Mouse (Mus musculus) lung, embryonic 16.5 days (tissue): Measurements from ENCODE around the gene Rplp0. TPM values are rescaled to one million over a fixed set of nuclear protein-coding genes. Genes with fewer than 3 reads are reported as not detected.
"Not testable (repeated sequence)": the region's sequence is repeated elsewhere in the genome, so short reads cannot be mapped to it uniquely, and the experiment has no call there.

Source experiments
- ATAC-seq: fragments of 200-750 bp; cut with Nextera tagmentation; 2 replicates; pipeline ENCODE4 v1.8.0; 2017; ENCODE audit warnings: low read depth, mild to moderate bottlenecking, moderate library complexity
- H3K27ac ChIP-seq: fragments of 300-500 bp; sonication (generic); 2 replicates; pipeline ENCODE4 v1.5.1; 2014; ENCODE audit warnings: mild to moderate bottlenecking, control low read depth, low read length
- H3K27me3 ChIP-seq: fragments of 300-500 bp; sonication (generic); 2 replicates; pipeline ENCODE4 v1.6.1; 2014; ENCODE audit warnings: low read depth, low read length, mixed read lengths; ENCODE audit not compliant: control insufficient read depth, insufficient read depth
- H3K36me3 ChIP-seq: fragments of 300-500 bp; sonication (generic); 2 replicates; pipeline ENCODE4 v1.6.1; 2014; ENCODE audit warnings: low read length; ENCODE audit not compliant: control insufficient read depth, insufficient read depth
- H3K4me1 ChIP-seq: fragments of 300-500 bp; sonication (generic); replicated peaks from 2 replicates; pipeline ENCODE4 v1.6.1; 2014; ENCODE audit warnings: low read length, mixed read lengths; ENCODE audit not compliant: control insufficient read depth, insufficient read depth
- H3K4me2 ChIP-seq: fragments of 300-500 bp; sonication (generic); 2 replicates; pipeline ENCODE4 v1.6.1; 2014; ENCODE audit warnings: low read depth, low read length, control low read depth
- H3K4me3 ChIP-seq: fragments of 300-500 bp; sonication (generic); 2 replicates; pipeline ENCODE4 v1.5.1; 2014; ENCODE audit warnings: mild to moderate bottlenecking, low read length, control low read depth
- H3K9ac ChIP-seq: fragments of 300-500 bp; sonication (generic); 2 replicates; pipeline ENCODE4 v1.6.1; 2014; ENCODE audit warnings: low read length, control low read depth
- H3K9me3 ChIP-seq: fragments of 300-500 bp; sonication (generic); 2 replicates; pipeline ENCODE4 v1.6.1; 2016; ENCODE audit warnings: low read length; ENCODE audit not compliant: control insufficient read depth
- WGBS: fragments of 180-500 bp; shearing (Covaris S2); extraction: QIAGEN DNeasy Blood & Tissue Kit; methylation state at CpG from one replicate; pipeline ENCODE4 v1.1.7; 2014; 5-methylcytosine and 5-hydroxymethylcytosine counted together
- polyA plus RNA-seq: library from polyadenylated mRNA; unstranded; fragments of >200 nt; fragmentation: Nextera tagmentation; extraction: Ambion mirVana; gene quantifications from 2 replicates; pipeline ENCODE4 v1.2.1, GENCODE M21; 2015

The Rplp0 gene
- polyA plus RNA-seq, 1 experiment from 2014 or later = 1,507 TPM

- Histone ChIP-seq H3K9me3 (no peaks in the 10 kb centered on the region), H3K4me2 (0 out of 2 replicates have a peak overlapping the region, but pooled peaks have one; percentile 4), H3K27me3 (no peaks in the 10 kb centered on the region), H3K27ac (peak overlapping the region; percentile 99), H3K9ac (no peak overlapping the region), H3K4me3 (no peak overlapping the region), H3K4me1 (peaks cover 40% of the 10 kb centered on the region), H3K36me3 (no peaks in the 10 kb centered on the region; the same call in 1 of the 2 replicates)
- 80% methylated on average over 7 of the region's 7 CpGs for WGBS
- no peak for ATAC-seq
These were observed 42.4 kb upstream of the Rplp0 start for GRCm38 (mm10) chr5:115516908-115517307.

GRCm38 (mm10) chr5:115517501-115517900 lies 41.8 kb upstream of the Rplp0 start:
- Histone ChIP-seq H3K27me3 (no peaks in the 10 kb centered on the region), H3K36me3 (no peaks in the 10 kb centered on the region; the same call in 1 of the 2 replicates), H3K9me3 (no peaks in the 10 kb centered on the region), H3K4me2 (no peak overlapping the region), H3K27ac (peak overlapping the region; percentile 99; the same call in 1 of the 2 replicates), H3K4me3 (no peak overlapping the region), H3K9ac (no peak overlapping the region), H3K4me1 (peaks cover 46% of the 10 kb centered on the region)
- ATAC-seq = no peak
- WGBS = 85% methylated on average over 9 of the region's 9 CpGs

- not testable (repeated sequence) for H3K4me2 ChIP-seq, H3K9me3 ChIP-seq, H3K27ac ChIP-seq, H3K36me3 ChIP-seq, H3K4me3 ChIP-seq, H3K27me3 ChIP-seq, H3K9ac ChIP-seq, ATAC-seq
- peaks cover 53% of the 10 kb centered on the region for H3K4me1 ChIP-seq
- 94% methylated on average over 7 of the region's 8 CpGs for WGBS
These were observed 41.1 kb upstream of the Rplp0 start for GRCm38 (mm10) chr5:115518214-115518613.

- H3K27me3 ChIP-seq = no peaks in the 10 kb centered on the region
- peak overlapping the region; percentile 28 for H3K4me2 ChIP-seq
- 0 out of 2 replicates have a peak, but pooled peaks have one; percentile 7 for ATAC-seq
- WGBS = 38% methylated on average over 21 of the region's 21 CpGs
- peak overlapping the region; percentile 77 for H3K27ac ChIP-seq
- no peaks in the 10 kb centered on the region for H3K9me3 ChIP-seq
- no peaks in the 10 kb centered on the region; the same call in 1 of the 2 replicates for H3K36me3 ChIP-seq
- peak overlapping the region; percentile 29; the same call in 1 of the 2 replicates for H3K9ac ChIP-seq
- peaks cover 56% of the 10 kb centered on the region for H3K4me1 ChIP-seq
- no peak overlapping the region for H3K4me3 ChIP-seq
These were observed 38.9 kb upstream of the Rplp0 start for GRCm38 (mm10) chr5:115520325-115520869.

- H3K4me2 ChIP-seq = peak overlapping the region; percentile 39
- no peaks in the 10 kb centered on the region for H3K9me3 ChIP-seq
- H3K9ac ChIP-seq = peak overlapping the region; percentile 31; the same call in 1 of the 2 replicates
- H3K27me3 ChIP-seq = no peaks in the 10 kb centered on the region
- no peaks in the 10 kb centered on the region; the same call in 1 of the 2 replicates for H3K36me3 ChIP-seq
- H3K4me3 ChIP-seq = 0 out of 2 replicates have a peak overlapping the region, but pooled peaks have one; percentile 12
- WGBS = 36% methylated on average over 21 of the region's 21 CpGs
- peak overlapping the region; percentile 77 for H3K27ac ChIP-seq
- ATAC-seq = peak; percentile 53
- peaks cover 67% of the 10 kb centered on the region for H3K4me1 ChIP-seq
These were observed 37.5 kb upstream of the Rplp0 start for GRCm38 (mm10) chr5:115521553-115522461.

- no peaks in the 10 kb centered on the region for H3K9me3 ChIP-seq
- peaks cover 67% of the 10 kb centered on the region for H3K4me1 ChIP-seq
- H3K4me3 ChIP-seq = no peak overlapping the region
- no peak for ATAC-seq
- H3K27me3 ChIP-seq = no peaks in the 10 kb centered on the region
- 80% methylated on average over 4 of the region's 4 CpGs for WGBS
- H3K9ac ChIP-seq = 0 out of 2 replicates have a peak overlapping the region, but pooled peaks have one; percentile 17
- H3K4me2 ChIP-seq = no peak overlapping the region
- peak overlapping the region; percentile 77 for H3K27ac ChIP-seq
- no peaks in the 10 kb centered on the region; the same call in 1 of the 2 replicates for H3K36me3 ChIP-seq
These were observed 36.7 kb upstream of the Rplp0 start for GRCm38 (mm10) chr5:115522531-115522930.

- Histone ChIP-seq H3K4me1 (peaks cover 67% of the 10 kb centered on the region), H3K9ac (0 out of 2 replicates have a peak overlapping the region, but pooled peaks have one; percentile 17), H3K4me2 (no peak overlapping the region), H3K4me3 (no peak overlapping the region), H3K27me3 (no peaks in the 10 kb centered on the region), H3K27ac (peak overlapping the region; percentile 77), H3K36me3 (no peaks in the 10 kb centered on the region), H3K9me3 (no peaks in the 10 kb centered on the region)
- no peak for ATAC-seq
- WGBS = 65% methylated on average over 15 of the region's 15 CpGs
These were observed 36.2 kb upstream of the Rplp0 start for GRCm38 (mm10) chr5:115522981-115523499.

GRCm38 (mm10) chr5:115523971-115524370 lies 35.3 kb upstream of the Rplp0 start:
- Histone ChIP-seq H3K27me3 (no peaks in the 10 kb centered on the region), H3K4me3 (no peak overlapping the region), H3K4me2 (peak overlapping the region; percentile 18; the same call in 1 of the 2 replicates), H3K9ac (peak overlapping the region; percentile 49), H3K9me3 (no peaks in the 10 kb centered on the region), H3K36me3 (no peaks in the 10 kb centered on the region), H3K27ac (peak overlapping the region; percentile 28), H3K4me1 (peaks cover 70% of the 10 kb centered on the region)
- WGBS = 13% methylated on average over 15 of the region's 15 CpGs
- ATAC-seq = peak; percentile 75

GRCm38 (mm10) chr5:115524471-115524870 lies 34.8 kb upstream of the Rplp0 start:
- Histone ChIP-seq H3K27me3 (no peaks in the 10 kb centered on the region), H3K9me3 (no peaks in the 10 kb centered on the region), H3K27ac (peak overlapping the region; percentile 28), H3K4me2 (peak overlapping the region; percentile 7; the same call in 1 of the 2 replicates), H3K36me3 (no peaks in the 10 kb centered on the region), H3K4me3 (no peak overlapping the region), H3K4me1 (peaks cover 70% of the 10 kb centered on the region), H3K9ac (peak overlapping the region; percentile 49)
- 27% methylated on average over 12 of the region's 12 CpGs for WGBS
- ATAC-seq = 0 out of 2 replicates have a peak, but pooled peaks have one; percentile 6
